Mouse (Mus musculus) ovary, postnatal 14 days (tissue): ENCODE data around the gene Fbxw11.

ENCODE experiments used
- DNase-seq: peaks from one replicate; pipeline ENCODE4 v3.0.0; 2022; ENCODE audit warnings: low spot score

The Fbxw11 gene

DNA sequence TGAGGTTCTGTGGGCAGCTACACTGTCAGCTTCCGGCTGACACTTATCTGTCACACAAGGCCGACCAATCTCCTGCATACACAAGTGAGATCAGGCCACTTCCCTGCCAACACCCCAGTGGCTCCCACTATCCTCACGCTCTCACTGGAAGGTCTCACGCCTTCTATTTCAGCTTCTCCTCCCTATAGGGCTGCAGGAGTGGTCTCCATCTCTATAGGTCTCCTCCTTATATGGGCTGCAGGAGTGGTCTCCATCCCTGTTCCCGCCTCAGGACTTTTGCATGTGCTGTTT is 110.0 kb downstream of the Fbxw11 start:
- DNase-seq: no peak

GRCm38 (mm10) chr11:32753358-32753757 is 110.8 kb downstream of the Fbxw11 start:
- DNase-seq: no peak

DNA sequence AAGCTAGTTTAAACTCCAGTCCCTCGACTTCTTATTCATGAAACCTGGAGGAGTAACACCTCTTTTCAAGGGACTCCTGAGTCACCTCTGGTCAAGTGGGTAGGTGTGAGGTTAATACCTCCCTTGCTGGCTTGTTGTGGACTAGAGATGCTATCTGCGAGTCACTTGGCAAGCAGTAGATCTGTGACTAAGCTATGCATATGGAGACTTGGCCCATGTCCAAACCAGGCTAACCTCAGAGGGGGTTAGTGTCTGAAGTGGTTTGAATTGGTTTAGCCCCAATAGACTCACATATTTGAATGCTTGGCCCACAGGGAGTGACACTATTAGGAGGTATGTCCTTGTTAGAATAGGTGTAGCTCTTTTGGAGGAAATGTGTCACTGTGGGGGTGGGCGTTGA is 120.2 kb downstream of the Fbxw11 start:
- DNase-seq: no peak

- DNase-seq: no peak
These were observed 125.1 kb downstream of the Fbxw11 start for GRCm38 (mm10) chr11:32767496-32768230.

- no peak for DNase-seq
These were observed 126.3 kb downstream of the Fbxw11 start for GRCm38 (mm10) chr11:32768642-32769343.

GRCm38 (mm10) chr11:32780747-32781536 is 138.4 kb downstream of the Fbxw11 start:
- DNase-seq: no peak

- DNase-seq: no peak
These were observed 139.3 kb downstream of the Fbxw11 start for GRCm38 (mm10) chr11:32781633-32782404.

GRCm38 (mm10) chr11:32782724-32783123 is 140.2 kb downstream of the Fbxw11 start:
- no peak for DNase-seq

DNA sequence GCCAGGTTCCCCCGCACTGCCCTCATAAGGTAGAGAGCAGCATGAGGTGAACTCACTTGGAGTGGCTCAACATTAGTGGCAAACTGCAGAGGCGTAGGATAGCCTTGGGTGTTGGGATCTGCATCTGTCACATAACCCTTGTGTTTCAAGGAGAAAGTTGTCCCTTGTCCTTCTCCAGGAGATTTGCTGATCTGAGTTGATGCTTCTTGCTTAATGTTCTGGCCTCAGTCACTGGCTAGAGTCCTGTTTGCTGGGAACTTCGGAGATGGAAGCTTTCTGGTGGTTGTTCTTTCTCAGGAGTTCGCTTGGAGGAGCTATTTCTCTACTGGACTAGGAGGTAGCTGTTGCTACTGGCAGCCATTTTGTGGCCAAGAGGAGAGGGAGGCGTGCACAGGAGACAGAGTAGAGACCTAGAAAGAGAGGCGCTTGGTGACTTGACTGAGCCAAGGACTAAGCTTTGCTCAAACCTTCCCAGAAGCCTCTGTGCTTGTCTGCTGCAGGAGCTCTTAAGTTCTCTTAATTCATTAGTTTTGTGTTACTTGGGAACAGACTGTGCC is 143.1 kb downstream of the Fbxw11 start:
- DNase-seq: no peak

DNA sequence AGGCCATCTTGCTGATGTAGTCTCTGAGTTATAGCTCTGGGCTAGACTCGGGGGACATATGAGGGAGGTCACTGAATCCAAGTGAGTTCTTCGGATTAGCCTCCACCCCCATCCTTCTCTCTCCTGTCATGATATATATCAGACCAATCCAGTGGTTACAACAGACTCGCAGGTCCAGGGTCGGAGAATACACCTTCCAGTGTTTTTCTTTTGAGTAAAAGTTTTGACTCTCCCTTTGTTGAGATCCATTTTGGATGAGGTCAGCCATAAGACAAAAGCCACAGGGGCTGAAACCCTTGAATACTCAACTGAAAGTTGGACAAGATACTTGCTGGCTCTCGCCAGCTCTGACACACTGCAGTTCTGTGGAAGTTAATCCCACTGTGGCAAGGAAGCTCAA is 143.7 kb downstream of the Fbxw11 start:
- DNase-seq: no peak

- no peak for DNase-seq
These were observed 152.4 kb downstream of the Fbxw11 start for GRCm38 (mm10) chr11:32794759-32795445.
